Mouse (Mus musculus) kidney, postnatal 4 days (tissue): ENCODE measurements at regions not wholly inside any gene's neighbourhood (a gene's known extent, or its start where the extent isn't known, plus 50 kb on each side); places are given as distances from the start of the nearest gene placed in this dataset.
A peak's percentile ranks its signal among the peaks of the same experiment; 100 is the strongest.

ENCODE experiments used
- DNase-seq, 2 experiments: peaks; one replicate each; pipeline ENCODE4 v3.0.0; 2021; ENCODE audit warnings: mixed read lengths in 2 of 2

DNA sequence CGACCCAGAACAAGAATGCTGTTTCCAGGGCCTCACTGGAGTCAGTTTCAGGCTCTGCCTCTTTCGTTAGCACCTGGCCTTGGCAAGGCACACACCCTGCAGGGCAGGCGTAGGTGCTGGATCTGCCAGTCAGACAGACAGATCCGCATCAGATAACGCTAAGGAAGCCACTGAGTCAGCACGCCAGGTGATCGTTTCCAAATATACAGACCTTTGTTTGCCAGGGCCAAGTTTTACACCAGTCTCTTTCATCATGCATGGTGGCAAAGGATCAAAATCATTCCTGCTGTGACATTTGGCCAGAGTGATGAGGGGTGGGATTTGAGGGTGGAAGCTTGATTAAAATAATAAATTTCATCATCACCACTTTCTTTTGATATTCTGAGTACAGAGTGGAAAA is 411.0 kb downstream of the Ofcc1 start:
- no peak for DNase-seq

DNA sequence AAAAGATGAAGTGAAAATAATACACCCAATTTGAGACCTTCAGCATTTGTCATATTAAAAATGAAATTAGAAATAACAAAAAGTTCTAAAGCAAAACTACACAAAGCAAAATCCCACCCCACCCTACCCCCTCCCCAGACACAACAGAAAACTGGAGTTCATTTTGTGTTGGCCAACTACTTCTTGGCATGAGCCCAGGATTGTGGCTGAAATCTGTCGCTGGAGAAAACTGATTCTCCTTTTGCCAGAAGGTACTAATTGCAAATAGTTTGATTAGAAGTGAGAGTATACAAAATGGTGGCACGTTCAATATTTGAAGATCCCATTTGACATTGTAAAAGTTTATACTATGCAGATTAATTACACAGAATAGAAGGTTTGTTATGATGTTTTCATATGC is 426.0 kb downstream of the Ofcc1 start:
- no peak for DNase-seq

DNA sequence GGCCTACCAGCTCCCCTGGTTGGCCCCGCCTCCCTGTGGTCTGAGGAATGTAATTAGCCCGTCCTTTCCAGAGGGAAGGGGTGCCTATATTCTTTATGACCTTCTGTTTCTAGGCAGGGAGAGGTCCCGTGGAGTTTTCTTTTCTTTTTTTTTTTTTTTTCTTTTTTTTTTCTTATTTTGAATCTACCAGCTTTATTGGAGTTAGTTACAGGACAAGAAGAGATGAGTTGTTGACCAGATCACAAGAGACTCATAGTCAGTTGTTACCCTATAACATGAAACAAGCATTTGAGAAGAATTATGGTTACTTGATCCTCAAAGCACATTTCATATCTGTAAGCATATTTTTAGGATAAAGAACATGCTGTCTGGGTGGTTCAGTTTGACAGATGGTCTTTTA is 429.8 kb downstream of the Ofcc1 start:
- no peak for DNase-seq

DNA sequence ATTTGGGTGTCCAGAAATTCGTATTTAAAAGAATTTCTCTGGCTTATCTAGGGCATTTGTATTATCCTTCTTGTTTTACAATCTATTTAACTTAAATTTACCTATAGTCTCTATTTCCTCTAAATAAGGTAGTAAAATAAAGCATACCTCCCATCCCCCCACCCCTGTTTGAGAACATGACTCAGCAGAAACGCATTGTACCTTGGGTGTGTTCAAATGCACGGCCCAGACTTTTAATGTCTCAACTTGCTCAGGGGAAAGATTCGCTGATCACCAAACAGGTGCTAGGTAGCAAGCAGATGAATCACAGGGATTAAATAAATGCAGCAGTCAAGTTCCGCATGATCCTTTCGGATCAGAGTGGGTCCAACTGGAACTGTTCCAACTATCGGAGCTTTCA is 432.7 kb downstream of the Ofcc1 start:
- DNase-seq, result no peak

DNA sequence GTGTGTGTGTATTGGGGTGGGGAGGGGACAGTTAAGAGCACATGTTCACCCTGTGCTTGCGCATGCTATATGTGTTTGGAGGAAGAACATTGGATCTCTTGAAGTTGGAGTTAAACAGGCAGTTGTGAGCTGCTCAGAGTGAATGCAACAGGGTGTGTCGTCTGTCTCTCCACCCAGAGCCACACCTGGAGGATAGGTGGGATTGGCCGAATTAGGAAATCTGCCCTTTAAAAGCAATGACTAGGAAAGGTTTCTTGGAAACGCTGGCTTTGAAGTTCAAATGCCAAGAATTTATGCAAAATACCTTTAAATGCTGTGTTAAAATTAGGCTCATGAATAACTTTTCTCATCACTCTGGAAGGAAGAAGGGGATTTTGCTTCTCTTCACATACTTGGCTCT is 436.9 kb downstream of the Ofcc1 start:
- DNase-seq, result no peak

DNA sequence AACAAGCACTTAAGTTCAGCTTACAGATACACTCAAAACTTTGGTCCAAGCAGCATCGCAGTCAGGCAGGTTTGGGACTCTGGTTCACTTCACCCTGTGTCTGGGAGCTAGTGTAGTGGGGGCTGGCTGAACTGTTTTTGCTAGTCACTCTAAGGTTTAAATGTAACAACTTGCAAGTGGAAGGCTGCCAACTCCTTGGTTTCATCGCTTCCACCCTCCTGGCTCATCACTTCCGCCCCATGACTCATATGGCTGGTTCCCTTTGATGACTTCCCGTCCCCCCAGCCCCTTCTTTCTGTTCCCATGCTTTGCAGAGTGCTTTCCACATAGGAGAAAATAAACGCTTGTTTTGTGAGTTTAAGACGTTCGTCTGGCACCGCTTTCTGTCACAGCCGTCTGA is 438.1 kb downstream of the Ofcc1 start:
- DNase-seq, result peak; percentile 10 to 24

DNA sequence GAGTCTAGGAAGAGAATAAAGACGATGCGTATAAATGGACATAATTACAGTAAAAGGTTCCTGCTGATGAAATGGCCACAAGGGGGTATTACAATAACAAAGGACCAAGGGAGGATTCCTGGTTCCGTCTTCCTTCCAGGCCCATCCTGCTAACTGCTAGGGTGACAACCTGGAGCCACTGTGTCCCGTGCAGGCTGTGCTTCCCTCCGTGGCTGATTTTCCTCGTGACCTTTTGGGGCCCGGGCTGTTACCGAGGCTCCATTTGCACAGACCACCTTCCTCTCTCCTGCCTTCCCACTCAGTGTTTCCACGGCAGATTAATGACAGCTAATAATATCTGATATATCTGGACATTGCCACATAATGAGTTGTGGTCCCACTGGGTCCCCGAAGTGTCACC is 453.5 kb downstream of the Ofcc1 start:
- no peak for DNase-seq

DNA sequence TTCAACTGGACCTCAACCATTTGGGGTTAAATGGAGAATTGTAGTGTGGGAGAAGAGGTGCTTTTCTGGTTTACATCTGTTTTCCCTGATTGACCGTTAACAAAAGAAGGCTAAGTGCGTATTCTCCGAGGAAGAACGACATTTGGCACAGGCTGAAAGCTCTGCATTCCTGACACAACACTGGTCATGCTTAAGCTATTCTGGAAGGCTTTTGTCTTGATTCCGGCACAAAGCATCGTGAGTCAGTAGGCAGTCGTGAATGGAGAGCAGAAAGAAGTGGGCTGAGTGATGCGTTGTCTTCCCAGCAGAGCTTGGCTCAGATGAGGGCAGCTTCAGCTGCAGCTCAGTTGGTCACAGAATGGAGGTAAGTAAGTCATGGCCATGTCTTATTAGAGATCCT is 457.0 kb downstream of the Ofcc1 start:
- no peak for DNase-seq

DNA sequence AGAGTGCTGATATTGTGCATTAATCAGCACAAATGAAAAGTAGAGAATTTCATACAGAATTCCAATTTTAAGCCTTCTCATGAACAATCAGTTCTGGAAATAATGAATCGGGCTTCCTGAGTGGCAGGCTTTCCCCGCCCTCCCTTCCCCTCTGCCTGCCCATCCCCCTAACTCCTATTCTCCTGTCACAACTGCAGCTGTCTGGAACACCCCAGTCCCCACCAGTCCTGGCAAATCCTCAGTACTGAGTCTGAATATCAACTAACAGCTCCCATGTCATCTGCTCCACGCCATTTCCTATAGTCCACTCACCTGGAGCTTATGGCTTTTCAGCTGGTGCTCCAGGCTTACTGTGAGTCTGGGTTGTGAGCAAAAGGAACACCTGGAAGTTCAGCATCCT is 457.9 kb downstream of the Ofcc1 start:
- DNase-seq, result no peak

DNA sequence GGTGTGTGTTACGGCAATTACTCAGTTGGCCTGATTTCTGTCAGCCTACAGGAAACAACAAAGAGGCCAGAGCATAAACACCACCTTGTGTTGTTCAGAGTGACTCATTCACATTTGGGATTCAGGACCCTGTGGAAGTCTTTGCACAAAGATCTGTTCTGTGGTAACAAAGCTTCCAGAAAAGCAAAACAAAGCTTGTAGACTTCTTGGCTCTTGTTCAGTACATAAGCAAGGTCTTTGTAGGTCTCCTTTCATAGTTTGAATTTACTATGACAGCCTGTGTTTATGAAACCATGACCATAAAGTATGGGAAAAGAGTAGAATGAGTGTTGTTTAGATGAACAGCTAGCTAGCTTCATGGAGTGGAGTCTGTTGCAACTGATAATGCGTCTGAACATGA is 461.9 kb downstream of the Ofcc1 start:
- DNase-seq, result no peak

DNA sequence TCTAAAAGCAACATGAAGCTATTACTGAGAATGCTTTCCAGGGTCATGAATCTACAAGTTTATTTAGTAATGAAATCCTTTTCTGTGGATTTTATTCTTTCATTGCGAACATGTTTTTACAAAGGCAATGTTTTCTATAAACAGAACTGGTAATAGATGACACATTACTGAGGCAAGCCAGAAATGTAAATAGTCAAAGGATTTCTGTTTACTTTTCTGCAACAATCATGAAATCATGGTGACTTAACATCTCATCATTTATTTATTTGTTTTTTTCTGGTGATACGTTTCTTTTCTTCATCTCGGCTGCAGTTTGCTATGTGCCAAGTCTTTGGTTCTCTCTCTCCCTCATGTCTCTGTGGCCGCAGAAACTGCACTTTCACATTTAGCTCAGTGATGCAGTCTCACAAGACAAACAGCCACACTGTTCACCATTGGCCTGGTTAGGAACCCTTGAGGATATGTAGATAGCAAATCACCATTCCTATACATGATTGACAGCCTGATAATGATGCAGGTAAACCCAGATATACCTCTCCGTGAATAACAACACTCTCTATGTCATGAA is 462.8 kb downstream of the Ofcc1 start:
- no peak for DNase-seq

DNA sequence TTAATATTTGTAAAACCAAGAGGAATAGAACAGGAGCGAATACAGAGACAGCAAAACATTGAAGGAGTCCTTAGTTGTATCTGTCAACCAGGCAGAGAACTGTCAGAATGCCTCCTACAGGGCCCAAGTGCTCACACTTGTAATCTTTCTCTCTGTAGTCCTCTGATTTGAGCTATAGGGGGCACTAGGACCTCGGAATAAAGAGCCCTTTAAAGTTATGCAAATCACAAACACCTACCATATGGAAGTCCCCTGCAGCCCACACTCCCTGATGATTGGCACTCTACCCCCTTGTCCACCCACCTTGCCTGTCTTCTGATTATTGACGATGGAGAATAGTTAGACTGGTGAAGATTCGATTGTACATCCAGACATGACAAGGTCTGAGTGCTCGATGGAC is 467.1 kb downstream of the Ofcc1 start:
- DNase-seq, result no peak

DNA sequence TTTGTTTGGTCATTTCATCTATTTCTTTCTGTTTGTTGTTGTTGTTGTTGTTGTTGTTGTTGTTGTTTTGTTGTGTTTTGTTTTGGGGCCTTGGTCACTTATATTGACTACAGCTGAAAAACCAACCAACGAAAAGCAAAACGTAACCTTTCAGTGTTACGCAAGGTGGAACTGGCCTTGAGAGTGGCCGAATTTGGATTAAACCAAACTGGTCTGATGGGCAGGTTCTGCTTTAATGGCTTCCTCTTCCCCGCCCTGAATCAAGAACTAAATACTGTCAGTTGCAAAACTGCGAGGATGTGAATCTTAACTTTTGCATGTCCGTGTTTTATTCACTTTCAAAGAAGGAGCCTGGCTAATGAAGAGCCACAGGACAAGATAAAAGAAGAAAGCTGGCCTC is 480.2 kb downstream of the Ofcc1 start:
- no peak for DNase-seq

DNA sequence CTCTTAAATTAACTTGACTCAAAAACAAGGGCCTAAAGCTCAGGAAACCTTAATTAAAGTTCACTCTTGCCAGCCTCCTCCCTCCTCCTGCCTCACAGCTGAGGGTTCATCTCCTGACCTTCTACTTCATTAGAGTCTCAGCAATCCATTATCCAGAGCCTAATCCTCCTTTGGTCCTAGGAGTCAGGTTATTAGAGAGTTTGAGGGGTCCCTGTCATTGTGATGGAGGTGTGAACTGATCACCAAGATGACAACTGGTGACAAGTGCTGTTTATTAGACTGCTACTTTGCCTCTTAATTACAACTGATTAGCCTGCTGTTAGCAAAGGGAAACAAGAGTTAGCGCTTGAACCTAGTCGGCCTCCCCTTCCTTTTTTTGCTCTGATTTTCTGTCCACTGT is 481.1 kb downstream of the Ofcc1 start:
- DNase-seq, result no peak

DNA sequence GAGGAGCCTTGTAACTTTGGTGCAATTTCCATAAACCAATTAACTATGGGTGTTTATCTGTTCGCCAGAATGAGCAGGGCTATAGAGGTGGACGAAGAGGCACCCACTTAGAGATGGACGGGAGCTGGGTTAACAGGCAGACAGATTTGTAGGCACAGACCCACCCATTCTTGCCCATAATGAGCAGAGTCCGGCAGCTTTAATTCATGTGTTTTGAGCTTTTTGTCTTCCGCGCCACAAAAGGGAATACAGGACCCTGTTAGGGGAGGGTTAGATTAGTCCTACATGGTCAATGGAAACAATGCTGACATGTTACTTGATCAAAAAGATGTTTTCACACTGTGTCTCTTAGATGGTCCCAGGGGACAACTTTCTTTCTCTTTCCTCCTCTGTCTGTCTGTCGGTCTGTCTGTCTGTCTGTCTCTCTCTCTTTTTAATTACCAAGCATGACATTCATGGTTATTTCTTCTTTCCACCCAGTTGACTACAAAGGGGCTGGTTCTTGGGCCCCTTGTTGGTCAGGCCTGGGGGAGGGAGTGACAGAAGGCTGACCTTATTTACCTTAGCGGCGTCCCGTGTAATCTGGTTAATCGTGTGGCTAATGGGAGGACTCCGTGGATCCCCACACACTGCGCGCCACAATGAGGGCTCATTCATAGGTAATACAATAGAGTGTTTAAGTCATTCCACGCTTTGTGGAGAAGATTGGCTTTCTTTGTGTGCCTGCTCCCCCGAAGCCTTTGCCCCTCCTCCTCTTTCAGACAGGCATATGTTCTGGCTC is 483.7 kb downstream of the Ofcc1 start:
- DNase-seq, result no peak

DNA sequence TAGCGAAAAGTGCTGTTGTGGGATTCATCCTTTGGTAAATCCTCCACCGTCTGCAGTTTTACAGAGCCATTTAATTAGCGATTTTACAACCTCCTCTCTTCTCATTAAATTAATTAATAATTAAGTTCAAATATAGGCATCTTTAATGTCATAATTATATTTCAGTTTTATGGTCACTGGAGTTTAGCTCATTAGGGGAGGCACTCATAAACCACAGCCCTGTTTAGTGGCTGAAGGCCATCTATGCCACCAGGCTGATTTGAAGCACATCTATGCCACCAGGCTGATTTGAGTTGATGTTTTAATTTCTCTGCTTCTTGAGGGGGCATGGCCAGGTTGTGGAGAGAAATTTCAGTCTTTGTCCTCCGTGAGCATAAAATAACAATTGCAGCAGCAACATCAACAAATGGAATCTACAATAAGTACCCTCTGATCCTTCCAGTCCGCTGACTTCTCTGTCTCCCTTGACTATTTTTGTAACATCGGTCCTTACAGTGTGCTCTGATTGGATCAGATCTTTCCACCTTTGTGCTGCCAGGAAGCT is 508.9 kb downstream of the Ofcc1 start:
- DNase-seq, result no peak

DNA sequence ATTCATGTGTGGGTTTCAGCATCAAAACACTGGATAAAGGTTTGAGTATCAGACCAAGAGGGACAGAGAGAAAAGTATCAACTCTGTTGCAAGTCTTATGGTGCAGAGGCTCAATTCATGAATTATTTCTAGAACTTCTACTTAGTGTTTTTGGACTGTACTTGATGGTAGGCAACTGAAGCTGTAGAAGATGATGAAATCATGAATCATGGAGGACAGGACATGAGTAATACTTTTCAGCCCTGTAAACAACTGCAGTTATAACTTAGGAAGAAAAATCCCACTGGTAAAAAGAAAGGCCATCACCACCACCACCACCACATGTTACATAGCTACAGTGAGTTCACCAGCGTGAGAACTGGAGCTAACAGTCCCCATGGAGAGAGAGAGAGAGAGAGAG is 511.9 kb downstream of the Ofcc1 start:
- DNase-seq, result no peak

DNA sequence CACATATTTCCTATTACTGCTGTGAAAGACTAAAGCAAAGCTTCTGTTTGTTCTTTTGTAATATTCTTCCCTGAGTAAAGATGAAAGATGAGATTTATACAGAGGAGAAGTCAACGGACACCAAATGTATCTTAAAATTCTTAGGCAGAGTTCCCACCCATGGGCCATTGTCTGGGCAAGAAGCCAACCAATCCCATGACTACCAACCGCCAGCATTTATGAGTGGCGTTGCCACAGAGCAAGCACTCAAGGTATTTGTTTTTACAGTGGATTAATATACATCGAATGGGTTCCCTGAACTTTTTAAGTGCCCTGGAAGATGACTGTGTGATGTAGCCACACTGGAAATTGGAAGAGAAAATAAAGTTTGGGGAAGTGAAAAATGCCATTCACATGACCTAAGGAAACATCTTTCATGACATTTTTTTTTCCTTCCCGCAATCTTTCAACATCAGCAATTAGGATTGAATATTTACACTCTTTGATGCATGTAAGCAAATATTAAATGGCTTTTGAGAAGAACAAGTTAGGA is 525.1 kb downstream of the Ofcc1 start:
- DNase-seq, result no peak

DNA sequence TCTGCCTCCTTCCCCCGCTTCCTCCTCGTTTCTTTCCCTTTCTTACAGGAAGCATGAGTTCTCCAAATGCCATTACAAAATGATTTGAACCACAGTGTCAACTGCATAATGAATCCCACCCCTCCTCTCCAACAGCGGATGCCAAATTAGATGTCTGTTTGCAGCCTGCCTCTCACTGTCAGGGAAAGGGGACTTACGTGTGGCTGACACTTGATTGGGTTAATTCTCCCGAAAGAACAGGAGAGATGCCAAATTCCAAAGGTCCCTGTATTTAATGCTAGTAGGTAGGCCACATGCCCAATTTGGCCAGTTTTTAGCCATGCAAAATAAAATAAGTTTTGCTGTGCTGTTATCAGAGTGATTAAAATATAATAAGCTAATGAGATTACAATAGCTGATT is 525.9 kb downstream of the Ofcc1 start:
- no peak for DNase-seq

DNA sequence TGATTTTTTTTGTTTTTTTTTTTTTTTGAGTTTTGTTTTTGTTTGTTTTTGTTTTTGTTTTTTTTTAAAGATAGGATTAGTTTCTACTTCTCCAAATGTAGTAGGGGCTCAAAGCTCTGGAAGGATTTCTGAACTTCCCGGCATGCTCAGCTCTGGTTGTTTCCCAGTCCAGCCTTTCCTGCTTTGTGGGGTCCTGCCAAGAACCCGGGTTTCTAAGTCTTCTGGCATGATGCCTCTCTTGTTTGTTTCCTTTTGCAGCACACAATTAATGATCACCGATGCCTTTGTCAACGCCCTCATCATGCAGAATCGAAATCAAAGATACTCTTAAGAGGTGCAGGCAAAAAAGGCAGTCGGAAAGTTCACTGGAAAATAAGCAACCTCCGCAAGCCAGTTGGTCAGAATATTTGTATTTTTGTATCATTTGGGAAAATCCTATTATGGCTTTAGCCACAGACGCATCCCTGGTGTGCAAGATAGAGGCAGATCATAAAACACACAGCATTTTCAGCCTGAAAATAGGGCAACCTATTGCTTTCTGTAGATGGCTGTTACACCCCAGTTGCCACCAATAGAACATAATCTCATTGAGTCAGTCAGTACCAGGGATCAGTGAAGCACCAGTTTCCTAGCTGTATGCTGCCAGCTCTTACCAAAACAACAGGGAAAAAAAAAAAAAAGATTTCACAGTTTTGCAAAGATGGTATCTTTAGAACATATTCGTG is 526.6 kb downstream of the Ofcc1 start:
- no peak for DNase-seq

DNA sequence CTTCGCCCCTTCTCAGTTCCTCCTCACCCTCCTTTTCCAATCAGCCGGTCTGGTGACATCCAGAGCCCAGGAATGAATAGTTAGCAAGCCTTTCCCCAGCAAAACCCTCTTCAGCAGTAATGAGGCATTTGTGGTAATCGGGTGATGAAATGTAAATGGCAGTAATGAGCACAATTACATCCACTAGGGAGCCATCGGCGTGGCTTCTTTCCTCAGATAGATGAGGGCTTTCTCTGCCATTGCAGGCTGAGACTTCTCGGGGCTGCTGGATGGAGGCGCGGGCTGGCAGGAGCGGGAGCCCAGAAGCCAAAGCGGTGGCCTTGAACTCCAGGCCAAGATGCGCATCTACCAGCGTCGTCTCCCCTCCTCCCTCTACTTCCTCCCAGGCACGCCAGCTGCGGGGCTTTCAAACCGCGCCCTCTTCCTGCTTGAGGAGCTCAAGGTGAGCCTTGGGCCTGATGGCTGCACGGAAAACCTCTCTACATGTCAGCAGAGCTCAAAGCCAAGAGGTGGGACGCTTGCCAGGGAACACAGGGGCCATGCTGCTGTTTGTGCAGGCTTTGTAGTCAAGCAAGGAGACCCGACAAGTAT is 537.2 kb downstream of the Ofcc1 start:
- DNase-seq, result peak; percentile 35 to 47

DNA sequence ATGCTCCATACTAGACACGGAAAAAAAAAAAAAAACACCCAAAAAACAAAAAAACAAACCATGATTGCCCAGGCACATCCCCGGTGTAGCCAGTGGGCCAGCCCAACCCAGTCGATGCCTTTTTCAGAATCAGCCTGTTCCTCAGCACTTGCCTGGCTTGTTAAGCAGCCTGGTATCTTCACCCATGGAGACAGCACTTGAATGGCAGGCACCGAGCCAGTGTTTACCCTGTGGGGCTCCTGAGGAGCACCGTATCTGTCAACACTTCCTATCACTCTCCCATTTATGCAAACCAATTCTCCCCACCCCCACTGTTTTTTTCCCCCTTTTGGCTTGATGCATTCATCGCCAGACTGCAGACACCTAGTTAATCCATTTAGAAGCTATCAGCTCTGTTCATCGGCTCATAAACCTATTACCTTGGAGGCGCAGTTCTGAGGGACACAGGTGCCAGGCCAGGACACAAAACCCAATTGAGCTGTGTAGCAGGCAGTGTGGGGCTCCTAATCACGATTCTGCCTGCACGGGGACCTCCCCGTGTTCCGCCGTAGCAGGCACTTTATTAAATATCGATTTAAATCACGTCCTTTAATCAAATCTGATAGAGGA is 537.8 kb downstream of the Ofcc1 start:
- DNase-seq, result no peak

DNA sequence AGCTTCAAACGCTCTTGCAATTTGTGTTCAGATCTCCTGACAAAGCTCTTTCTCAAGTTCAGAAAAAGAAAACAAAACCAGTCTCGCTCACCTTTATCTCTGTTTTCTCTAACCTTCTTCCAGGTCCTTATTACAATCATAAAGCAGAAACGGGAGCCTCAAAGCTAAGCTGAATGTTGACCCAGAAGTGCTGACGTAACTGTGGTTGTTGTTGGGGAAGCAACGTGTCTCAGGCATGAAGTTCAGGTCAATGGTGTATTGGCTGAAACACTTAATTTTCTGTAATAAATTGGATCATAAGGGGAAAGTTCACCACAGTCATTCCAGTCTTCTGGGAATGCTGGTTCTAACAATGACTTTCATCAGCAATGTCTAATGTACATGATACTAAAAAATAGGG is 586.7 kb downstream of the Ofcc1 start:
- no peak for DNase-seq
